Mouse (Mus musculus) thymus, adult 2 months (tissue): ENCODE measurements around the gene Anp32a. TPM values are rescaled to one million over a fixed set of nuclear protein-coding genes. Genes with fewer than 3 reads are reported as not detected.
A peak's percentile ranks its signal among the peaks of the same experiment; 100 is the strongest.

Source experiments
- DNase-seq: peaks from one replicate; pipeline ENCODE4 v3.0.0; 2021
- H3K27ac ChIP-seq: fragments of 200-500 bp; 2 replicates; pipeline ENCODE4 v1.5.1; 2012; ENCODE audit warnings: low read length, control low read depth; ENCODE audit not compliant: control insufficient read depth, insufficient read depth
- H3K27me3 ChIP-seq: fragments of 200-500 bp; 2 replicates; pipeline ENCODE4 v1.6.1; 2012; ENCODE audit warnings: mild to moderate bottlenecking, low read length, moderate library complexity, mixed read lengths; ENCODE audit not compliant: control insufficient read depth, insufficient read depth
- H3K36me3 ChIP-seq: fragments of 200-500 bp; 2 replicates; pipeline ENCODE4 v1.6.1; 2012; ENCODE audit warnings: mild to moderate bottlenecking, low read length, moderate library complexity; ENCODE audit not compliant: control insufficient read depth, insufficient read depth
- H3K4me1 ChIP-seq: fragments of 200-500 bp; replicated peaks from 2 replicates; pipeline ENCODE4 v1.6.1; 2012; ENCODE audit warnings: low read length; ENCODE audit not compliant: control insufficient read depth, insufficient read depth
- H3K4me3 ChIP-seq: fragments of 200-500 bp; 2 replicates; pipeline ENCODE4 v1.5.1; 2012; ENCODE audit warnings: mild to moderate bottlenecking, low read length, control low read depth, moderate library complexity; ENCODE audit not compliant: control insufficient read depth, insufficient read depth
- CTCF ChIP-seq: fragments of 200-500 bp; IDR thresholded peaks from 2 replicates; pipeline ENCODE4 v1.5.1; 2012; ENCODE audit warnings: mild to moderate bottlenecking, control low read depth, low read length, moderate library complexity, borderline replicate concordance; ENCODE audit not compliant: control insufficient read depth, poor library complexity, insufficient read depth; ENCODE audit errors: extremely low read depth
- POLR2A ChIP-seq: fragments of 200-500 bp; IDR thresholded peaks from 2 replicates; pipeline ENCODE4 v1.6.1; 2012; ENCODE audit warnings: mild to moderate bottlenecking, low read length, control low read depth, moderate library complexity; ENCODE audit not compliant: control insufficient read depth, poor library complexity, insufficient read depth; ENCODE audit errors: extremely low read depth
- WGBS: fragments of 180-500 bp; shearing (Covaris S2); methylation state at CpG from one replicate; pipeline ENCODE4 v1.1.7; 2018; 5-methylcytosine and 5-hydroxymethylcytosine counted together
- polyA plus RNA-seq: library from polyadenylated mRNA; depleted of rRNA; stranded (reverse); fragments of >200 nt; gene quantifications from 2 replicates; pipeline ENCODE4 v1.2.3, GENCODE M21; 2012

Anp32a gene
- polyA plus RNA-seq, 1 experiment, result 37.4 TPM

- peak overlapping the region; percentile 40 for H3K4me3 ChIP-seq
- no peaks in the 10 kb centered on the region for H3K36me3 ChIP-seq
- H3K27ac ChIP-seq, result no peak overlapping the region
- H3K27me3 ChIP-seq, result no peaks in the 10 kb centered on the region
- no peak for TF ChIP-seq CTCF
- no peak for TF ChIP-seq POLR2A
- DNase-seq, result peak; percentile 54
- WGBS, result 6% methylated on average over 13 of the region's 13 CpGs
- H3K4me1 ChIP-seq, result peaks cover 21% of the 10 kb centered on the region
These were observed 79.9 kb downstream of the Anp32a start for GRCm38 (mm10) chr9:62421027-62421426.

GRCm38 (mm10) chr9:62421911-62422310 is 80.8 kb downstream of the Anp32a start:
- Histone ChIP-seq H3K4me3 (no peak overlapping the region), H3K27me3 (no peaks in the 10 kb centered on the region), H3K36me3 (no peaks in the 10 kb centered on the region), H3K27ac (no peak overlapping the region), H3K4me1 (peaks cover 21% of the 10 kb centered on the region)
- 97% methylated on average over 6 of the region's 6 CpGs for WGBS
- TF ChIP-seq POLR2A (no peak), CTCF (no peak)
- DNase-seq, result no peak

GRCm38 (mm10) chr9:62422926-62423325 is 81.8 kb downstream of the Anp32a start:
- no peak for TF ChIP-seq POLR2A
- no peak for TF ChIP-seq CTCF
- Histone ChIP-seq H3K4me1 (peaks cover 21% of the 10 kb centered on the region), H3K4me3 (no peak overlapping the region), H3K27ac (no peak overlapping the region), H3K36me3 (no peaks in the 10 kb centered on the region), H3K27me3 (no peaks in the 10 kb centered on the region)
- no peak for DNase-seq
- WGBS, result 94% methylated on average over 10 of the region's 10 CpGs

- Histone ChIP-seq H3K4me3 (no peak overlapping the region), H3K27me3 (no peaks in the 10 kb centered on the region), H3K4me1 (peaks cover 21% of the 10 kb centered on the region), H3K36me3 (no peaks in the 10 kb centered on the region), H3K27ac (no peak overlapping the region)
- WGBS, result 96% methylated on average over 10 of the region's 10 CpGs
- no peak for DNase-seq
- no peak for TF ChIP-seq CTCF
- TF ChIP-seq POLR2A, result no peak
These were observed 82.8 kb downstream of the Anp32a start for GRCm38 (mm10) chr9:62423871-62424270.

- no peak overlapping the region for H3K27ac ChIP-seq
- H3K4me3 ChIP-seq, result no peak overlapping the region
- H3K27me3 ChIP-seq, result no peaks in the 10 kb centered on the region
- WGBS, result 19% methylated on average over 5 of the region's 5 CpGs
- no peaks in the 10 kb centered on the region for H3K36me3 ChIP-seq
- DNase-seq, result peak; percentile 24
- peaks cover 21% of the 10 kb centered on the region for H3K4me1 ChIP-seq
- no peak for TF ChIP-seq CTCF
- TF ChIP-seq POLR2A, result no peak
These were observed 84.2 kb downstream of the Anp32a start for GRCm38 (mm10) chr9:62425265-62425664.

- Histone ChIP-seq H3K36me3 (no peaks in the 10 kb centered on the region), H3K27me3 (no peaks in the 10 kb centered on the region), H3K27ac (no peak overlapping the region), H3K4me1 (peaks cover 17% of the 10 kb centered on the region), H3K4me3 (no peak overlapping the region)
- no peak for TF ChIP-seq POLR2A
- no peak for TF ChIP-seq CTCF
- WGBS, result 95% methylated on average over 19 of the region's 19 CpGs
- no peak for DNase-seq
These were observed 84.9 kb downstream of the Anp32a start for GRCm38 (mm10) chr9:62426021-62426420.

- TF ChIP-seq CTCF (no peak), POLR2A (no peak)
- H3K27ac ChIP-seq, result no peak overlapping the region
- H3K27me3 ChIP-seq, result no peaks in the 10 kb centered on the region
- no peak for DNase-seq
- 96% methylated on average over 6 of the region's 6 CpGs for WGBS
- H3K4me3 ChIP-seq, result no peak overlapping the region
- H3K4me1 ChIP-seq, result peaks cover 12% of the 10 kb centered on the region
- H3K36me3 ChIP-seq, result no peaks in the 10 kb centered on the region
These were observed 85.4 kb downstream of the Anp32a start for GRCm38 (mm10) chr9:62426531-62426930.
